Mouse (Mus musculus) cortical plate, adult 2 months (tissue): ENCODE results near the gene Usp21.
A peak's percentile ranks its signal among the peaks of the same experiment; 100 is the strongest.

Experiments used
- CTCF ChIP-seq: fragments of 200-500 bp; IDR thresholded peaks from 2 replicates; pipeline ENCODE4 v1.5.1; 2011; ENCODE audit warnings: mild to moderate bottlenecking, control low read depth, low read length; ENCODE audit not compliant: insufficient read depth; ENCODE audit errors: extremely low read depth
- POLR2A ChIP-seq: fragments of 200-500 bp; IDR thresholded peaks from 2 replicates; pipeline ENCODE4 v1.6.1; 2011; ENCODE audit warnings: mild to moderate bottlenecking, low read length, control low read depth; ENCODE audit not compliant: insufficient read depth; ENCODE audit errors: extremely low read depth

DNA sequence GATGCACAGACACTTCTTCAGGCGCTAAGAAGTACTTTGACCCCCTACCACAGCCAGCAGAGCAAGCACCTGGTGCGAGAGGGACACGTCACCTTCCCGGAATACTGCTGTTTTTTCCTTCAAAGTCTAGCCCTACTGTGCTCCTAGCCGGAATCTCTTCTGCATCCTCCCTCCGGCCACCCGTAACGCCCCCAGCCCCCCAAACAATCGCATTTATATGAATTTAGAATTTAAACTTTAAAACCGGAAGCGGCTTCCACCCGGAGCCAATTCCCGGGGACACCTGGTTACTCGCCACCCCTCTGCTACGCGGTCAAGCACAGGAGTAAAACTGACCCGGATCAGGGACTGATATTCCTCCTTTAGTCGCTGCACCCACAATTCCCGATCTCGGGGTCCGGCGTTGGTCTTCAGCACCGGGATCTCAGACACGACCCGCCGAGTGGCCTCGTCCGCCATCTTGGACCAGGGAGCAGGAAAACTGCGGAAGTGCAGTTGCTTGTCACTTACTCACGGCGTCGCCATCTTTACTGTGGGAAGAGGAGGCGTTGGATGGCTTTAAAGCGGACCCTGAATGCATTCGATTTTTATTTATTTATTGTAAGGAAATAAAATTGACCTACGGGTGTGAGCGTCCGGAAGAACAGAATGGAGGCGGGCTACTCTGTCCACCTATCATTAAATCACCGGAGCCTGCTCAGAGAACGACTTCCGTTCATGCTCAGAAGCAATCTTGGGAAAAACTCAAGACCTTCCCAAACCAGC, 6.7 kb upstream of the Usp21 start, which contains the start of gene Ufc1:
- TF ChIP-seq POLR2A (peak; percentile 56; the same call in 1 of the 2 replicates), CTCF (no peak)
